8 mouse cellular contexts compared by ENCODE assay signal in genomic region chr5:101239298-101240118, GRCm38 (mm10).
DNase-seq lines count a peak whose midpoint lies in the region; ATAC-seq and TF ChIP-seq lines count a peak whose summit lies in the region.

No protein-coding gene starts in this region.

- H3K79me3 ChIP-seq in C2C12 (ENCODE audit: low read depth) = no peaks in the 10 kb centered on the region

- DNase-seq in natural killer cell, adult 2 months (ENCODE audit: low spot score in 2 of 2) = peak; percentile 14 to 34
- DNase-seq in hindbrain, embryonic 11.5 days (ENCODE audit: low spot score) = no peak
- DNase-seq in ovary, postnatal 10 days (ENCODE audit: low spot score) = no peak
- no peak for DNase-seq in retina, embryonic 14.5 days (ENCODE audit: low spot score)

- peak overlapping the region; percentile 21 for H3K4me3 ChIP-seq in C2C12 (ENCODE audit: insufficient read depth, poor library complexity, severe bottlenecking)
- H3K4me3 ChIP-seq in bone marrow macrophage, adult 2 months (ENCODE audit: insufficient read depth, low read length) = peak overlapping the region; percentile 72
- H3K4me3 ChIP-seq in liver, embryonic 12.5 days = peak overlapping the region; percentile 23; the same call in 1 of the 2 replicates
- no peak overlapping the region for H3K4me3 ChIP-seq in hindbrain, embryonic 11.5 days (ENCODE audit: low read depth, low read length)

- ATAC-seq in liver, embryonic 12.5 days = no peak
- no peak for ATAC-seq in hindbrain, embryonic 11.5 days (ENCODE audit: low FRiP score)
- ATAC-seq in frontal cortex, adult (ENCODE audit: low TSS enrichment) = no peak

- H3K79me2 ChIP-seq in C2C12 (ENCODE audit: control insufficient read depth, insufficient read depth) = no peaks in the 10 kb centered on the region

- TF ChIP-seq CTCF in C2C12 (IDR thresholded peaks at IDR 0.05; ENCODE audit: control insufficient read depth, insufficient read depth, insufficient read length) = no peak
- TF ChIP-seq CTCF in bone marrow macrophage, adult 2 months (IDR thresholded peaks at IDR 0.05; ENCODE audit: low read depth, low read length) = no peak

- H3K4me1 ChIP-seq in bone marrow macrophage, adult 2 months (ENCODE audit: control insufficient read depth, insufficient read depth, low read length) = peaks cover 2% of the 10 kb centered on the region; the same call in 1 of the 2 replicates
- no peaks in the 10 kb centered on the region for H3K4me1 ChIP-seq in liver, embryonic 12.5 days
- no peaks in the 10 kb centered on the region for H3K4me1 ChIP-seq in hindbrain, embryonic 11.5 days (replicated peaks; ENCODE audit: control insufficient read depth, insufficient read depth, low read length)

- H3K36me3 ChIP-seq in C2C12 (ENCODE audit: control insufficient read depth, insufficient read depth) = no peaks in the 10 kb centered on the region
- no peaks in the 10 kb centered on the region for H3K36me3 ChIP-seq in liver, embryonic 12.5 days
- H3K36me3 ChIP-seq in hindbrain, embryonic 11.5 days (ENCODE audit: control insufficient read depth, insufficient read depth, low read length) = no peaks in the 10 kb centered on the region

- peak overlapping the region; percentile 7; the same call in 1 of the 2 replicates for H3K27ac ChIP-seq in bone marrow macrophage, adult 2 months (ENCODE audit: insufficient read depth, low read depth, low read length)
- H3K27ac ChIP-seq in liver, embryonic 12.5 days = no peak overlapping the region
- no peak overlapping the region for H3K27ac ChIP-seq in hindbrain, embryonic 11.5 days (ENCODE audit: low read depth, low read length)

- H3K9ac ChIP-seq in liver, embryonic 12.5 days = no peak overlapping the region
- no peak overlapping the region for H3K9ac ChIP-seq in hindbrain, embryonic 11.5 days (ENCODE audit: low read depth, low read length)

- TF ChIP-seq POLR2A in bone marrow macrophage, adult 2 months (IDR thresholded peaks at IDR 0.05; ENCODE audit: borderline replicate concordance, low read depth, low read length) = no peak

- H3K9me3 ChIP-seq in liver, embryonic 12.5 days (replicated peaks) = no peaks in the 10 kb centered on the region
- no peaks in the 10 kb centered on the region for H3K9me3 ChIP-seq in hindbrain, embryonic 11.5 days (ENCODE audit: control insufficient read depth, low read length)

- 33% methylated on average over 16 of the region's 16 CpGs for WGBS in liver, embryonic 12.5 days (ENCODE audit: insufficient replicate concordance)
- WGBS in hindbrain, embryonic 11.5 days = 85% methylated on average over 16 of the region's 16 CpGs

- H3K4me2 ChIP-seq in liver, embryonic 12.5 days = peak overlapping the region; percentile 27
- no peak overlapping the region for H3K4me2 ChIP-seq in hindbrain, embryonic 11.5 days (replicated peaks; ENCODE audit: low read depth, low read length)

- H3K27me3 ChIP-seq in C2C12 (ENCODE audit: control insufficient read depth, insufficient read depth, insufficient read length) = no peaks in the 10 kb centered on the region
- no peaks in the 10 kb centered on the region for H3K27me3 ChIP-seq in liver, embryonic 12.5 days (replicated peaks)
- no peaks in the 10 kb centered on the region for H3K27me3 ChIP-seq in hindbrain, embryonic 11.5 days (ENCODE audit: control insufficient read depth, insufficient read depth, low read length)

- no peak overlapping the region for H3ac ChIP-seq in C2C12 (ENCODE audit: control insufficient read depth, insufficient read length, low read depth)

TF ChIP-seq in C2C12, 6 proteins besides CTCF, POLR2A, EP300 and RAD21:
- TF ChIP-seq MAX (IDR thresholded peaks at IDR 0.05) = peak; percentile 42
- no peak for TF ChIP-seq MYOD1 (IDR thresholded peaks at IDR 0.05; ENCODE audit: control insufficient read depth, insufficient read length, low read depth)
TF ChIP-seq in C2C12: peak in this region for 1.

Comparison
In these comparisons a context has a peak if more than half of its experiments do, and no peak if none do; other contexts are left out.
1. DNase-seq: peak in natural killer cell, adult 2 months (2 of 2); none in hindbrain, embryonic 11.5 days (single experiment), ovary, postnatal 10 days (single experiment) and retina, embryonic 14.5 days (single experiment).